Mouse (Mus musculus) G1E (cell line): ENCODE results near the gene Rhod.

ENCODE experiments used
- CTCF ChIP-seq: IDR thresholded peaks from 2 replicates; pipeline ENCODE4 v1.5.1; 2012; ENCODE audit warnings: low read depth, low read length, inconsistent platforms, mixed read lengths
- GATA1 ChIP-seq: IDR thresholded peaks from 2 replicates; pipeline ENCODE4 v1.6.1; 2012; ENCODE audit warnings: borderline replicate concordance, low read length, inconsistent platforms, mixed read lengths
- GATA2 ChIP-seq: IDR thresholded peaks from 2 replicates; pipeline ENCODE4 v1.6.1; 2012; ENCODE audit warnings: low read depth, low read length, inconsistent platforms, borderline replicate concordance
- POLR2AphosphoS5 ChIP-seq: IDR thresholded peaks from 2 replicates; pipeline ENCODE4 v1.6.1; 2012; ENCODE audit warnings: low read depth, low read length, inconsistent platforms; ENCODE audit not compliant: insufficient replicate concordance
- TAL1 ChIP-seq: conservative IDR thresholded peaks from 2 replicates; pipeline ENCODE4 v1.6.1; 2012; ENCODE audit warnings: low read depth, low read length, inconsistent platforms, mixed read lengths

- TF ChIP-seq CTCF, result no peak
- TF ChIP-seq GATA1, result no peak
- no peak for TF ChIP-seq TAL1
- no peak for TF ChIP-seq POLR2AphosphoS5
- TF ChIP-seq GATA2, result no peak
These were observed 1.3 kb downstream of the Rhod start for GRCm38 (mm10) chr19:4437886-4438285.
